Mouse (Mus musculus): Measurements from ENCODE around the gene Sept8.

- TF ChIP-seq CHD2 (IDR thresholded peaks at IDR 0.05; ENCODE audit: low read depth, low read length) = no peak
- no peak for TF ChIP-seq HCFC1 (IDR thresholded peaks at IDR 0.05; ENCODE audit: borderline replicate concordance, insufficient read depth, low read length)
- no peak for TF ChIP-seq ZNF384 (IDR thresholded peaks at IDR 0.05; ENCODE audit: low read depth, low read length)
Observed at GRCm38 (mm10) chr11:53548036-53548605, 29.1 kb downstream of the Sept8 start.
